Comparison of ENCODE assay signal across 27 mouse cellular contexts in the genomic region with DNA sequence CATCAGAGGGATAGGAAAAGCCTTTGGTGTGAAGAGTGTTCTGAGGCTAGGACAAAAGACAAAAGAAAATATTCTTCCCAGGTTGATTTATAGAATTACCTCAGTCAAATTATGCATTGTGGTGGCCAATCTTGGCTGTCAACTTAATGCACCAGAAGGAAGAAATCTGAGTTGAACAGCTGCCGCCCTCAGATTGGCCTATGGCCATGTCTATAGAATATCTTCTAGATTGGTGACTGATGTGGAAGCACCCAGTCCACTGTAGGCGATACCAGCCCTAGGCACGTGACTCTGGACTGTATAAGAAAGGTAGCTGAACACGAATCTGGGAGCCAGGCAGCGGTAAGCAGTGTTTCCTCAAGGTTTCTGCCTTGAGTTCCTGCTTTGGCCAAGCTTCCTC.
"Had no signal": no experiment of that assay in that cellular context is flagged by ENCODE, and none has a peak within 500 bp of the region (broad histone marks: within the 10 kb centered on the region; RNA-seq: fewer than 3 reads in every experiment).

No protein-coding gene starts in this region.

- H3K27ac ChIP-seq: embryonic facial prominence, embryonic 10.5 days; embryonic facial prominence, embryonic 12.5 days; embryonic facial prominence, embryonic 13.5 days; embryonic facial prominence, embryonic 15.5 days; forebrain, embryonic 10.5 days; forebrain, embryonic 12.5 days; forebrain, embryonic 13.5 days; forebrain, embryonic 15.5 days; gastrocnemius, adult 2 months; heart, adult 2 months had no signal

- H3K4me2 ChIP-seq: embryonic facial prominence, embryonic 12.5 days; embryonic facial prominence, embryonic 13.5 days; embryonic facial prominence, embryonic 15.5 days; forebrain, embryonic 12.5 days; forebrain, embryonic 13.5 days; forebrain, embryonic 15.5 days had no signal

- H3K9ac ChIP-seq: embryonic facial prominence, embryonic 12.5 days; embryonic facial prominence, embryonic 13.5 days; embryonic facial prominence, embryonic 15.5 days; forebrain, embryonic 12.5 days; forebrain, embryonic 13.5 days; forebrain, embryonic 15.5 days; forebrain, postnatal 0 days had no signal

- H3K36me3 ChIP-seq: embryonic facial prominence, embryonic 10.5 days; embryonic facial prominence, embryonic 12.5 days; forebrain, embryonic 10.5 days; forebrain, embryonic 12.5 days; forebrain, embryonic 15.5 days had no signal

- H3K27me3 ChIP-seq: embryonic facial prominence, embryonic 12.5 days; embryonic facial prominence, embryonic 13.5 days; embryonic facial prominence, embryonic 15.5 days; forebrain, embryonic 12.5 days; forebrain, embryonic 13.5 days; forebrain, embryonic 15.5 days had no signal

- H3K4me3 ChIP-seq: embryonic facial prominence, embryonic 10.5 days; embryonic facial prominence, embryonic 12.5 days; embryonic facial prominence, embryonic 13.5 days; embryonic facial prominence, embryonic 15.5 days; erythroblast, embryonic 14.5 days; forebrain, embryonic 10.5 days; forebrain, embryonic 12.5 days; forebrain, embryonic 13.5 days; forebrain, embryonic 15.5 days; gastrocnemius, adult 2 months; heart, adult 2 months had no signal

- ATAC-seq: forebrain, embryonic 13.5 days; forebrain, embryonic 14.5 days; forebrain, embryonic 15.5 days; forebrain, embryonic 16.5 days; forebrain, postnatal 0 days had no signal

- DNase-seq: cerebellum, adult 2 months; cerebellum, adult 8-10 months; cerebellum, adult 9-10 months; cerebellum, adult 9-11 months; cerebellum, postnatal 10 days; cerebellum, postnatal 14 days; cerebellum, postnatal 25 days; cerebellum, postnatal 36 days; embryo, embryonic 11 days; forebrain, postnatal 0 days; gastrocnemius, adult 2 months; gastrocnemius, postnatal 10 days; gastrocnemius, postnatal 14 days; gastrocnemius, postnatal 25 days; gastrocnemius, postnatal 36 days; heart, adult 2 months had no signal

- H3K9me3 ChIP-seq: embryonic facial prominence, embryonic 10.5 days; embryonic facial prominence, embryonic 12.5 days; embryonic facial prominence, embryonic 13.5 days; embryonic facial prominence, embryonic 15.5 days; forebrain, embryonic 10.5 days; forebrain, embryonic 12.5 days; forebrain, embryonic 13.5 days; forebrain, embryonic 15.5 days had no signal
